8 mouse cellular contexts compared by ENCODE assay signal in the genomic region with DNA sequence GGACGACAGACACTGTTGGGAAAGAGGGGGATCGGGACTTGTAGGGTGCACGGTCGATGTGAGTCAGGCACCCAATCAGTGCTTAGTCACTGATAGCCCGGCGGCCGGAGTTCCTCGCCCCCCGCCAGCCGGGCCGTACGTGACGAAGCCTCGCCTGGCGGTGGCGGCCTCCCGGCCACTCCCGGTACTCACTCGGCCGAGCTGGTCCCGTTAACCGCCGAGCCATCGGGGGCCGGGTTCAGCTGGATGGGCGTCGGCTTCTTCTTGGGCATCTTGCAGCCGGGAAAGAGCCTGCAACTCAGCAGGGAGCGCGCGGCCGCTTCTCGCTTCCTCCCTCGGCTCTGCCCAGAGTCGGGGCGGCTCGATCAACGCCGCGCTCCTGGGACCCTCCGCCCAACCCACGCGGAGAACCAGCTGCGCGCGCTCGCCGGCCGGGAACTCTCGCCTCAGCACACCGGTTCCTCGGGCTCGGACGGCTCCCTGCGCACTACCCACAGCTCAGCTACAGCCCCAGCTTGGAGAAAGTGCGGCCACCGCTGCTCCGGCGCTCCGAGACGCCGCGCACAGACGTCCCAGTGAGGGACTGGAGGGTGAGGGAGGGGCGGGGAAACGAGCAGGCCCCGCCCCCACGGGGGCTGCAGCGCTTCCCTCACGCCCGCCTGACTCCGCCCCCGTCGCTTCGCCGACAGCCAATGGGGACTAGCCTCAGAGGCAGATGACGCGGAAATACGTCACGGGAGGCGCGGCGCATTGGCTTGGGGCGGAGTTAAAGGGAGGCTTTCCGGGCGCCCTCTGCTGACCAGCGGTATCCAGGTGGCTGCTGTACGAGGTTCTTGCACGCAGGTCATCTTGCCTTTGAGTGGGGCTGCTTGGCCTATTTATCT. TPM values are rescaled to one million over a fixed set of nuclear protein-coding genes. Genes with fewer than 3 reads are reported as not detected.
DNase-seq lines count a peak whose midpoint lies in the region; ATAC-seq and TF ChIP-seq lines count a peak whose summit lies in the region.

A gene (minus strand): TSS at position 611 of the 884 bp plus-strand sequence.

- WGBS in kidney, embryonic 14.5 days = under 1% methylated on average over 86 of the region's 89 CpGs
- WGBS in limb, embryonic 15.5 days = under 1% methylated on average over 89 of the region's 89 CpGs

- H3K27me3 ChIP-seq in kidney, embryonic 14.5 days (ENCODE audit: control insufficient read depth, insufficient read depth, low read length) = no peaks in the 10 kb centered on the region
- H3K27me3 ChIP-seq in limb, embryonic 15.5 days = no peaks in the 10 kb centered on the region

- peak within 1 kb of the TSS; percentile 86 for H3K9ac ChIP-seq in kidney, embryonic 14.5 days (ENCODE audit: low read depth, low read length)
- peak within 1 kb of the TSS; percentile 85 for H3K9ac ChIP-seq in limb, embryonic 15.5 days

- peak; percentile 100 for DNase-seq in A20 (ENCODE audit: low read depth, low spot score)
- DNase-seq in heart, adult 9 months (ENCODE audit: low spot score in 2 of 2) = peak; percentile 98 to 99
- DNase-seq in monocyte, adult 2 months (ENCODE audit: low read depth in 1 of 2, low spot score in 2 of 2) = peak; percentile 98 to 100
- peak; percentile 100 for DNase-seq in spleen, postnatal 36 days (ENCODE audit: low spot score in 2 of 2)

- peak within 1 kb of the TSS; percentile 96 for H3K4me3 ChIP-seq in bone marrow macrophage, adult 2 months (ENCODE audit: insufficient read depth, low read length)
- peak within 1 kb of the TSS; percentile 96 for H3K4me3 ChIP-seq in embryonic fibroblast, embryonic 13.5 days (ENCODE audit: insufficient read depth, low read length)
- peak within 1 kb of the TSS; percentile 82 for H3K4me3 ChIP-seq in kidney, embryonic 14.5 days (ENCODE audit: low read length)
- H3K4me3 ChIP-seq in limb, embryonic 15.5 days = peak within 1 kb of the TSS; percentile 97

- TF ChIP-seq CTCF in bone marrow macrophage, adult 2 months (IDR thresholded peaks at IDR 0.05; ENCODE audit: low read depth, low read length) = peak; percentile 51
- peak; percentile 70 for TF ChIP-seq CTCF in embryonic fibroblast, embryonic 13.5 days (IDR thresholded peaks at IDR 0.05; ENCODE audit: borderline replicate concordance, insufficient read depth, low read length)

- H3K4me2 ChIP-seq in kidney, embryonic 14.5 days (replicated peaks; ENCODE audit: low read depth, low read length) = peak within 1 kb of the TSS; percentile 65
- peak within 1 kb of the TSS; percentile 71 for H3K4me2 ChIP-seq in limb, embryonic 15.5 days

- peak within 1 kb of the TSS; percentile 76 for H3K27ac ChIP-seq in bone marrow macrophage, adult 2 months (ENCODE audit: insufficient read depth, low read depth, low read length)
- peak within 1 kb of the TSS; percentile 67 for H3K27ac ChIP-seq in embryonic fibroblast, embryonic 13.5 days (ENCODE audit: insufficient read depth, low read length)
- H3K27ac ChIP-seq in kidney, embryonic 14.5 days (ENCODE audit: low read depth, low read length) = peak within 1 kb of the TSS; percentile 84
- peak within 1 kb of the TSS; percentile 96 for H3K27ac ChIP-seq in limb, embryonic 15.5 days

- peak; percentile 91 for TF ChIP-seq POLR2A in bone marrow macrophage, adult 2 months (IDR thresholded peaks at IDR 0.05; ENCODE audit: borderline replicate concordance, low read depth, low read length)
- peak; percentile 99 for TF ChIP-seq POLR2A in embryonic fibroblast, embryonic 13.5 days (IDR thresholded peaks at IDR 0.05; ENCODE audit: low read depth, low read length)

- no peaks in the 10 kb centered on the region for H3K36me3 ChIP-seq in kidney, embryonic 14.5 days (ENCODE audit: control insufficient read depth, insufficient read depth, low read length)
- H3K36me3 ChIP-seq in limb, embryonic 15.5 days = 0 out of 2 replicates have a peak, but pooled peaks cover 2% of the 10 kb centered on the region

- H3K9me3 ChIP-seq in kidney, embryonic 14.5 days (ENCODE audit: control insufficient read depth, low read length) = no peaks in the 10 kb centered on the region
- H3K9me3 ChIP-seq in limb, embryonic 15.5 days = no peaks in the 10 kb centered on the region

- H3K4me1 ChIP-seq in bone marrow macrophage, adult 2 months (ENCODE audit: control insufficient read depth, insufficient read depth, low read length) = peaks cover 31% of the 10 kb centered on the region
- H3K4me1 ChIP-seq in embryonic fibroblast, embryonic 13.5 days (ENCODE audit: control insufficient read depth, insufficient read depth, low read length) = peaks cover 3% of the 10 kb centered on the region
- H3K4me1 ChIP-seq in kidney, embryonic 14.5 days (ENCODE audit: control insufficient read depth, insufficient read depth, low read length) = peaks cover 8% of the 10 kb centered on the region
- peaks cover 22% of the 10 kb centered on the region for H3K4me1 ChIP-seq in limb, embryonic 15.5 days

- peak; percentile 97 for ATAC-seq in kidney, embryonic 14.5 days (ENCODE audit: low FRiP score, low TSS enrichment)
- ATAC-seq in limb, embryonic 15.5 days (ENCODE audit: insufficient number of reproducible peaks, low FRiP score, low TSS enrichment, low read depth) = peak; percentile 97

RNA-seq across cellular contexts. Expression of the gene that starts here (rescaled TPM):
- 79.9 and 83.4 TPM in 2 replicates for polyA plus RNA-seq in bone marrow macrophage, adult 2 months (2012; ENCODE audit: insufficient read depth, insufficient read length, missing spikeins)
- polyA plus RNA-seq in embryonic fibroblast, embryonic 13.5 days (2011; ENCODE audit: insufficient read length, low read depth, missing spikeins) = 58.4 and 66.6 TPM in 2 replicates
- 56.9 and 72.3 TPM in 2 replicates for polyA plus RNA-seq in kidney, embryonic 14.5 days (2014; fragmentation: Nextera tagmentation; extraction: Ambion mirVana)
- 80.6 and 95.9 TPM in 2 replicates for polyA plus RNA-seq in limb, embryonic 15.5 days (2015; fragmentation: Nextera tagmentation; extraction: Ambion mirVana)

Comparison
In these comparisons a context has a peak if more than half of its experiments do, and no peak if none do; other contexts are left out.
1. Peak in every context shown above with its lines: DNase-seq, ATAC-seq, H3K4me3 ChIP-seq and H3K27ac ChIP-seq.